Mouse (Mus musculus) naive thymus-derived CD4-positive, alpha-beta T cell, adult 2 months (primary cell): ENCODE measurements around the gene Vmn2r3.
"Not testable (repeated sequence)": the region's sequence is repeated elsewhere in the genome, so short reads cannot be mapped to it uniquely, and the experiment has no call there.

Source experiments
- DNase-seq: peaks from one replicate; pipeline ENCODE4 v3.0.0-alpha.2; 2011; ENCODE audit warnings: low read depth

The Vmn2r3 gene

GRCm38 (mm10) chr3:64289609-64290008 is at the start of gene Vmn2r3:
Gene Vmn2r3 (minus strand): TSS chr3:64289709.
- DNase-seq = no peak

GRCm38 (mm10) chr3:64332548-64332947 is 43.0 kb upstream of the Vmn2r3 start:
- no peak for DNase-seq

GRCm38 (mm10) chr3:64321824-64322223 is 32.3 kb upstream of the Vmn2r3 start:
- DNase-seq = no peak

- no peak for DNase-seq
Measured at GRCm38 (mm10) chr3:64306799-64307198, 17.3 kb upstream of the Vmn2r3 start.

GRCm38 (mm10) chr3:64265762-64266112 is 23.8 kb downstream of the Vmn2r3 start:
- DNase-seq = no peak

GRCm38 (mm10) chr3:64265056-64265761 is 24.3 kb downstream of the Vmn2r3 start:
- DNase-seq = not testable (repeated sequence)

GRCm38 (mm10) chr3:64259582-64259981 is 29.9 kb downstream of the Vmn2r3 start:
- DNase-seq = no peak

- no peak for DNase-seq
Measured at GRCm38 (mm10) chr3:64251646-64252045, 37.9 kb downstream of the Vmn2r3 start.

- DNase-seq = not testable (repeated sequence)
Measured at GRCm38 (mm10) chr3:64250461-64250860, 39.0 kb downstream of the Vmn2r3 start.

GRCm38 (mm10) chr3:64235459-64235858 is 54.0 kb downstream of the Vmn2r3 start:
- DNase-seq = not testable (repeated sequence)

- not testable (repeated sequence) for DNase-seq
Measured at GRCm38 (mm10) chr3:64233655-64234054, 55.9 kb downstream of the Vmn2r3 start.

- no peak for DNase-seq
Measured at GRCm38 (mm10) chr3:64227243-64227642, 62.3 kb downstream of the Vmn2r3 start.
